In genomic region chr4:118083217-118083951, GRCm38 (mm10) we compare ENCODE assay signal across 8 mouse cellular contexts. TPM values are rescaled to one million over a fixed set of nuclear protein-coding genes. Genes with fewer than 3 reads are reported as not detected.
DNase-seq lines count a peak whose midpoint lies in the region; ATAC-seq lines count a peak whose summit lies in the region.

No protein-coding gene starts in this region.

- WGBS in forebrain, embryonic 10.5 days: 41% methylated on average over 14 of the region's 14 CpGs
- WGBS in heart, embryonic 14.5 days: 25% methylated on average over 14 of the region's 14 CpGs
- 33% methylated on average over 14 of the region's 14 CpGs for WGBS in liver, embryonic 11.5 days

- peak; percentile 83 for DNase-seq in c-Kit-negative CD71-positive TER-119-positive erythroid progenitor cells, embryonic 14.5 days (ENCODE audit: low read depth, low spot score)
- DNase-seq in forebrain, embryonic 10.5 days (ENCODE audit: extremely low spot score, low spot score): peak; percentile 89
- DNase-seq in kidney, postnatal 10 days: peak; percentile 98
- peak; percentile 90 for DNase-seq in liver, embryonic 11.5 days (ENCODE audit: low spot score)
- DNase-seq in naive thymus-derived CD4-positive, alpha-beta T cell, adult 2 months (ENCODE audit: low read depth): peak; percentile 80
- DNase-seq in splenic B cell, adult 2 months (ENCODE audit: low read depth, low spot score): peak; percentile 89

- peaks cover 8% of the 10 kb centered on the region for H3K4me1 ChIP-seq in forebrain, embryonic 10.5 days
- H3K4me1 ChIP-seq in heart, embryonic 14.5 days (ENCODE audit: control insufficient read depth in 2 of 2, insufficient read depth in 2 of 2, low read length in 2 of 2): peaks cover 18 to 27% of the 10 kb centered on the region in 2 experiments
- H3K4me1 ChIP-seq in liver, embryonic 11.5 days (replicated peaks; ENCODE audit: control insufficient read depth, insufficient read depth, low read length): peaks cover 34% of the 10 kb centered on the region

- H3K36me3 ChIP-seq in forebrain, embryonic 10.5 days (replicated peaks): no peaks in the 10 kb centered on the region
- H3K36me3 ChIP-seq in heart, embryonic 14.5 days (ENCODE audit: control insufficient read depth, insufficient read depth, low read length): no peaks in the 10 kb centered on the region
- H3K36me3 ChIP-seq in liver, embryonic 11.5 days (ENCODE audit: control insufficient read depth, insufficient read depth, low read length): no peaks in the 10 kb centered on the region
- no peaks in the 10 kb centered on the region for H3K36me3 ChIP-seq in splenic B cell, adult 2 months (ENCODE audit: control insufficient read depth, insufficient read depth, low read length, poor library complexity, severe bottlenecking)

- H3K4me3 ChIP-seq in forebrain, embryonic 10.5 days: no peak overlapping the region
- no peak overlapping the region for H3K4me3 ChIP-seq in heart, embryonic 14.5 days (ENCODE audit: control insufficient read depth in 1 of 2, insufficient read depth in 1 of 2, low read depth in 1 of 2, low read length in 2 of 2)
- no peak overlapping the region for H3K4me3 ChIP-seq in liver, embryonic 11.5 days (ENCODE audit: low read depth, low read length)

- H3K9ac ChIP-seq in heart, embryonic 14.5 days (ENCODE audit: low read length): peak overlapping the region; percentile 41; the same call in 1 of the 2 replicates
- no peak overlapping the region for H3K9ac ChIP-seq in liver, embryonic 11.5 days (ENCODE audit: low read depth, low read length)

- H3K27me3 ChIP-seq in forebrain, embryonic 10.5 days (ENCODE audit: poor library complexity, severe bottlenecking): no peaks in the 10 kb centered on the region
- no peaks in the 10 kb centered on the region for H3K27me3 ChIP-seq in heart, embryonic 14.5 days (ENCODE audit: control insufficient read depth, insufficient read depth, low read length)
- no peaks in the 10 kb centered on the region for H3K27me3 ChIP-seq in liver, embryonic 11.5 days (replicated peaks; ENCODE audit: control insufficient read depth, insufficient read depth, low read length)
- no peaks in the 10 kb centered on the region for H3K27me3 ChIP-seq in splenic B cell, adult 2 months (ENCODE audit: control insufficient read depth, insufficient read depth, low read length, poor library complexity, severe bottlenecking)

- ATAC-seq in CD4-positive, CD25-positive, alpha-beta regulatory T cell, adult 4 months: peak; percentile 69
- peak; percentile 83 for ATAC-seq in heart, embryonic 14.5 days (ENCODE audit: insufficient number of reproducible peaks, insufficient read depth, low FRiP score, low read depth)
- peak; percentile 68 for ATAC-seq in liver, embryonic 11.5 days (replicated peaks; ENCODE audit: low FRiP score)

- H3K4me2 ChIP-seq in heart, embryonic 14.5 days (ENCODE audit: low read length): 0 out of 2 replicates have a peak overlapping the region, but pooled peaks have one; percentile 28
- no peak overlapping the region for H3K4me2 ChIP-seq in liver, embryonic 11.5 days

- H3K9me3 ChIP-seq in forebrain, embryonic 10.5 days: no peaks in the 10 kb centered on the region
- H3K9me3 ChIP-seq in heart, embryonic 14.5 days (ENCODE audit: control insufficient read depth, low read length): no peaks in the 10 kb centered on the region
- no peaks in the 10 kb centered on the region for H3K9me3 ChIP-seq in liver, embryonic 11.5 days (ENCODE audit: control insufficient read depth, low read length)

- H3K27ac ChIP-seq in forebrain, embryonic 10.5 days: no peak overlapping the region
- 0 out of 4 replicates have a peak overlapping the region, but pooled peaks of 1 of the 2 experiments have one; percentile 44 for H3K27ac ChIP-seq in heart, embryonic 14.5 days (replicated peaks in 1 of 2; ENCODE audit: control insufficient read depth in 1 of 2, insufficient read depth in 1 of 2, low read depth in 2 of 2, low read length in 2 of 2)
- no peak overlapping the region for H3K27ac ChIP-seq in liver, embryonic 11.5 days (ENCODE audit: low read depth, low read length)

RNA-seq across cellular contexts. Expression of gene St3gal3, which starts 51.3 kb away (rescaled TPM):
- polyA plus RNA-seq in CD4-positive, CD25-positive, alpha-beta regulatory T cell, adult 4 months (2017; shearing (Covaris generic)): under 1 TPM; 0.38 to 0.52 TPM
- 5.8 and 5.9 TPM in 2 replicates for polyA plus RNA-seq in forebrain, embryonic 10.5 days (2016; fragmentation: Nextera tagmentation; extraction: Ambion mirVana)
- polyA plus RNA-seq in heart, embryonic 14.5 days (2014; fragmentation: Nextera tagmentation; extraction: Ambion mirVana): 4.4 and 6.2 TPM in 2 replicates
- 4.1 and 4.5 TPM in 2 replicates for polyA plus RNA-seq in liver, embryonic 11.5 days (2014; fragmentation: Nextera tagmentation; extraction: Ambion mirVana)
